Mouse (Mus musculus) frontal cortex, adult 2 months (tissue): Measurements from ENCODE around the gene Alpk1. TPM values are rescaled to one million over a fixed set of nuclear protein-coding genes. Genes with fewer than 3 reads are reported as not detected.

Experiments used
- DNase-seq, 2 experiments: peaks; one replicate each; pipeline ENCODE4 v3.0.0; 2022; ENCODE audit warnings: low spot score in 1 of 2; ENCODE audit errors: extremely low spot score in 1 of 2
- polyA plus RNA-seq: library from polyadenylated mRNA; depleted of rRNA; stranded (reverse); fragments of >200 nt; gene quantifications from 2 replicates; pipeline ENCODE4 v1.2.3, GENCODE M21; 2012; rRNA removed

Gene Alpk1
- polyA plus RNA-seq, 1 experiment, result 4.2 TPM

DNA sequence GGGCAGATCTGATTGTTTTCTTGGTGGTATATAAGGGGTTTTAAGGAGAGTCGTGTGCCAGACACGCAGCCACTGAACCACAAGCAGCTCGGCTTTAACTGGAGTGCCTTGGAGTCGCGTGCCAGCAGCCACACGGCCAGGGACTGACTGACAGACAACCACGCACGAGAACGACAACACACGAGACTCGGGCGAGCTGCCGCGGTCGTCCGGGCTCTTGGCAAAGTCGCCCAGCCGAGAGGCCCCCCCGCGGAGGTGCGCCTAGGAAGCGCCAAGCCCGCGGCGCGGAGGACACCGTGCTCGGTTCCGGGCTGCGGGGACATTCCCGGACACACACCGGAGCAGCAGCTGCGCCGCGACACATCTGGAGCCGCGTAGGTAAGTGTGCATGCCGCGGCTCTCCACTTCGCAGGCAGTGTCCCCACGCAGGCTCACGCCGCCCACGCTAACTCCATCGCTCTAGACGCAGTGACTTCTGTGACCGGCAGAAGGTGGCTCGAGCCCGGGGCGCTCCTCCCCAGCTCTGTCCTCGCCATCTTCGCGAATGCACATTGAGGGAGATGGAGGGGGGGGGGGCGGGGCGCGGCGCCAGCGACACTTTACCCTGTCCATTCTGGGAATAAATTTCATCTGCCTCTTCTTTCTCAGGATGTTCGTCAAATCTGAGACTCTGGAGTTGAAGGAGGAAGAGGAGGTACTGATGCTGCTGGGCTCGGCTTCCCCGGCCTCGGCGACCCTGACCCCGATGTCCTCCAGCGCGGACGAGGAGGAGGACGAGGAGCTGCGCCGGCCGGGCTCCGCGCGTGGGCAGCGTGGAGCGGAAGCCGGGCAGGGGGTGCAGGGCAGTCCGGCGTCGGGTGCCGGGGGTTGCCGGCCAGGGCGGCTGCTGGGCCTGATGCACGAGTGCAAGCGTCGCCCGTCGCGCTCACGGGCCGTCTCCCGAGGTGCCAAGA, 147.0 kb downstream of the Alpk1 start, which contains the start of gene Neurog2:
Gene Neurog2, plus strand, starts transcription at position 56 of the 953 bp plus-strand sequence.
- DNase-seq, result no peak

DNA sequence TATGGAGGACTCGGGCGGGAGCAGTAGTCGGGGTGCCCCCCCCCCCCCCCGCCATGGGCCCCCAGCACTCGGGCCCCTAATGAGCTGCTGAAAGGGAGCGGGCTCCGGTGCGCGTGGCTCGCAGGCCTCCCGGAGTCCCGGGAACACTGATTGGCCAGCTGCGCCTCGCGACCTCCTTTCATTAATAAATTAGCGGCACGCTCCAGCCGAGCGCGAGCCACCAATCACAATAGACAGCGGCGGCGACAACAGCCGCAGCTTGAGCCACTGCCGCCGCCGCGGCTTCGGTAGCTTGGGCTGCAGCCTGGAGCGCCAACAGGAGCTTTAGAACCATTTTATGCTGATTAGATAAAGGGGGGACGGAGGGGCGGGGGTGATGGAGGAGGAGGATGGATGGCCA, 147.8 kb downstream of the Alpk1 start:
- DNase-seq, result no peak

GRCm38 (mm10) chr3:127631582-127631981, 148.7 kb downstream of the Alpk1 start:
- DNase-seq, result no peak

DNA sequence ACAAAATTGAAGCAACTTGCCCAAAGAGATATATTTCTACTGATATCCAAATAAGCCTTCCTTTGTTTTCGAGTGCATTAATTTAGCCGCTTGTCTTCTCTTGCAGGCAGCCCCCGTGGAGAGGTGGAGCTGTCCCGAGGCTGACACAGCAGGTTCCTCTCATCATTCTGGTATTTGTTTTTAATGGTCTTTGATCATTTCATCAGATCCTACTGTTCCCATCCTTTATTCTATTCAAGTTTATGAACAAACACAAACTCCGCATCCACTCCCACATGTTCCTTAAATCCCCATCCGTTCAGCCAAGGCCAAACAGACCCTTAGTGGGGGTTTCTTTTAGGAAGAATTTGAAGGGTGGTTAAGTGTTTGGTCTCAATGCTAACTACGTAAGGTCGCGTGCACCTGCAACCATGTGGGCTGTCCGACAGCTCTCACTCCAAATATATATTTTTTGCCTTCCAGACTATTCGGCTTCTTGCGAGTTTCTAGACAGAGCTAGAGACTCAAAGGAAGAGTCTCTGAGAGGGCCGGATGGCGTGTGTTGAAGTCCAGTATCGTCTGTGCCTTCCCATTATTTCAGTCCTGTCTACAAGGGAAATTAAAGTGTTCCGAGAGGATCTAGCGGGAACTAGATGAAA, 149.5 kb downstream of the Alpk1 start:
- DNase-seq, result no peak

GRCm38 (mm10) chr3:127630190-127630589, 150.1 kb downstream of the Alpk1 start:
- no peak for DNase-seq

DNA sequence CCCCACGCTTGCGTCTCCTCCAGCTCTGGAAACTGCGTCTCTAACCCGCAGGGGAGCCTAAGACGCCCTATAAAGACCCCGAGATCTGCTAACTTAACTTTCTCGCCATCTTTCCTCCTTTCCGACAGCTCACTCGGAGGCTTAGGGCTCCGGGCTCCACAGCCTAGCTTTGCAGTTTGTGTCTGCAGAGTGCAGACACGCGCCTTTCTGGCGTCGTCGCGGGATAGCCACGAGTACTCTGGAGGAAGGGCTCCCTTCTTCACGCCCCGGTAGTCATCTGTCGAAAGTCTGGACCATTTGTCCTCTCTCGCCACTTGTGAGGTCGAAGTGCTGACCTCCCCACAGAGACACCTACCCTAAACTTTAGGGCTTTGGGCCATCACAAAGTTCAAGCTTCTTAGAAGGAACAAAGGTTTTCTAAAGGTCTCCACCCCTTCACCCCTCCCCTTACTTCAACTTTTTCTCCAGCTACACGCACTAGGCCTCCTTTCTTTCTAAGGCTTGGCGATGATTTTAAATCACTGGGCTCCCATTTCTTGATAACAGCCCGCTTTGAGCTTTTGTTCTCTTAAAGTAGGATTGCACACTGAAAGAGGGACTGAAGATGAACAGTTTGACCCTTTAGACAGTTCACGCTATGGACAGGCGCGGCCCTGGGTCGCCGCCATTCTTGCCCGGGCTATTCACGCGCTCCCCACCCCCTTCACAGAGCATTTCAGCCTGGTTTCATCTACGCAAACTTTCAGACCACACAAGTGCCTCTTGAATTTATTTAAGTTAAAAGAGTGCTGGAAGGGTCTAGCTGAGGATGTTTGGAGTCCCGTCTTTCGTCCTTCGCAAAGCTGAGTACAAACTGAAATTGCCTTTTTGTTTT, 151.8 kb downstream of the Alpk1 start:
- no peak for DNase-seq

- DNase-seq, result no peak
These were observed 152.4 kb downstream of the Alpk1 start for GRCm38 (mm10) chr3:127627956-127628310.

- DNase-seq, result no peak
These were observed 153.0 kb downstream of the Alpk1 start for GRCm38 (mm10) chr3:127627151-127627955.

DNA sequence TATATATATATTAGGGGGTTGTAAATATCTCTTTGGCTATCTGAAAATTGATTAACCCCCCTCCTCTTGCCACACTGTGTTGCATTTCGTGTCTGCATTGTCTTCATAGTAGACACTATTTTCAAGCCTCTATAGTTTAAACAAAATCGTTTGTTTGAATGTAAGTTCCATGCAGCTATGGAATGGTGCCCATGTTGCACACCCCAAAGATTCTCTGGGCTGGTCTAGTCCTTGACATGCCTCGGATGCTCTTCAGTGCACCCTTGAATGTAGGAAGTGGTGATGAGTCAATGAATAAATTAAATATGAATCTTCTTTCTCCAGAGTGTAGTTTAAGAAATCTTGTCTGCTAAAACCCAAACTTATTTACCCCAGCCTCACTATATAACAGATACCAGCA, 153.8 kb downstream of the Alpk1 start:
- DNase-seq, result no peak

GRCm38 (mm10) chr3:127625701-127626399, 154.5 kb downstream of the Alpk1 start:
- no peak for DNase-seq

DNA sequence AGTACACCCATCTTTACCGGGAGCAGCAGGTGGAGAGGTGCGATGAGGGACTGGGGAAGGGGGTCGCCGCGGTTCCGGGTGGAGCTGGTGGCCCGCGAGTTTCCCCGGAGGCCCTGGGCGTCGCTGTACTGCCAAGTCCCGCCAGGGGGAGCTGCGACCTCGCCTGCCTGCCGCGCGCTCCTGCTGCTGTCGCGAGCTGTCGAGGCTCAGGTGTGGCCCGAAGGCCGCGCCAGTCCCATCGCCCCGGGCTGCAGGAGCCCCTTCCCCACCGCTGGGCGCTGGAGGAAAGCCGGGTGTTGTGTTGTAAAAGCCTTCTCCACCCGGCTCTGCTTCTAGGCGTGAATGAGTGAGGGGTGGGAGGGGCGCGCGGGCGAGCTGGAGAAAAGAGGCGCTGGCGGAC, 155.0 kb downstream of the Alpk1 start:
- peak in 1 of 2 experiments; percentile 49 for DNase-seq

Other genes with a start within 250 kb of the Alpk1 start
- 14.3 and 14.7 TPM in 2 replicates for gene Larp7, start 227.2 kb downstream of the Alpk1 start, polyA plus RNA-seq
- 6.0 and 7.6 TPM in 2 replicates for gene Zgrf1, start 227.0 kb downstream of the Alpk1 start, polyA plus RNA-seq
- gene Neurog2, start 147.4 kb downstream of the Alpk1 start, polyA plus RNA-seq, result 0.62 and 1.1 TPM in 2 replicates
- gene Tifa, start 9.3 kb upstream of the Alpk1 start, polyA plus RNA-seq, result 6.6 and 7.7 TPM in 2 replicates
- 59.2 and 65.6 TPM in 2 replicates for gene Ap1ar, start 57.0 kb upstream of the Alpk1 start, polyA plus RNA-seq
- 3.0 and 4.1 TPM in 2 replicates for gene Fam241a, start 115.8 kb upstream of the Alpk1 start, polyA plus RNA-seq